Mouse (Mus musculus) ovary, postnatal 10 days (tissue): ENCODE data around the gene Spef1.

Source experiments
- DNase-seq: peaks from one replicate; pipeline ENCODE4 v3.0.0; 2022; ENCODE audit warnings: low spot score

Gene Spef1

GRCm38 (mm10) chr2:131141336-131141986, 45.6 kb downstream of the Spef1 start:
- DNase-seq, result no peak

DNA sequence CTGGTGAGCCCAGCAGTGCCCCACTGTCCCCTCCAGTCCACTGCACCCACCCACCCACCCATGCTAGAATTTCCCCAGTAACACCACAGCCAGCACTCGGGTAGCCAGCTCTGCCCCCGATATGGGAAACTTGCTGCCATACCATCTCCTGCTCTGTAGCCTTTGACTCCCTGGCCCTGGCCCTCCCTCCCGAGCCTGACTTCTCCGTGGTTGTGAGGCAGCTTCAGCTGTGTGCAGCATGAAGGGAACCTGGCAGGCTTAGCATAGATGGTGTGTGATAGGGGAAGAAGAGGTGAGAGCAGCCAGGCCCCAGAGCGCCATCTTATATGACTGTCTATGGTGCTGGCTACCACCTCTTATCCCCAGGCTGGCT, 46.6 kb downstream of the Spef1 start:
- DNase-seq, result no peak

- DNase-seq, result no peak
These were observed 47.1 kb downstream of the Spef1 start for GRCm38 (mm10) chr2:131139886-131140532.

- no peak for DNase-seq
These were observed 47.8 kb downstream of the Spef1 start for GRCm38 (mm10) chr2:131139287-131139686.

GRCm38 (mm10) chr2:131138760-131139159, 48.3 kb downstream of the Spef1 start:
- DNase-seq, result no peak

- DNase-seq, result no peak
These were observed 48.8 kb downstream of the Spef1 start for GRCm38 (mm10) chr2:131138296-131138695.

GRCm38 (mm10) chr2:131135521-131136139, 51.5 kb downstream of the Spef1 start:
- DNase-seq, result no peak

DNA sequence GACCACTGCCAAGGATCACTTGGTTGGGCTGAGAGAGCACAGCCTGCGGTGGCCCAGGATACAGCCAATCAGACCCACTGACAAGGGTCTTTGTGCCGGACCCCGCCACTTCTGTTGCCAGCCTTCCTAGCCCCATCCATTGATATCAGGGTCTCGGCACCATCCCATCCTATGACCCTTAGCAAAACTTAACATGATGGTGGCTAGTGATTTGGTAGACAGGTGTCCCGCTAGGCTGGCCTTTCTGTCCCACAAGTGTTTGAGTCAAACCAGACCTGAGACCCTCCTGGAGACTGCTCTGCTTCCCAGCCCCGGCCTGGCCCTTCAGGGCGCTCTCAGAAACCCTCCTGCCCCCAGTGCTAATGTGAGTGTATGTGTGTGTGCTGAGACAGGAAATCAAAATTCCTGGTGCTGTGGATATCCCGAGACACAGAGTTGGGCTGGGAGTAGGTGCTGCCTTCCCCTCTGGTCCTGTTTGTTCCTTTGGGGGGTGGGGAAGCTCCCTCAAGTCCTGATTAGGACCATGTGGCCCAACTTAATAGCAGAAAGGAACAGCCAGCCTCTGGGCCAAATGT, 52.2 kb downstream of the Spef1 start:
- DNase-seq, result no peak

DNA sequence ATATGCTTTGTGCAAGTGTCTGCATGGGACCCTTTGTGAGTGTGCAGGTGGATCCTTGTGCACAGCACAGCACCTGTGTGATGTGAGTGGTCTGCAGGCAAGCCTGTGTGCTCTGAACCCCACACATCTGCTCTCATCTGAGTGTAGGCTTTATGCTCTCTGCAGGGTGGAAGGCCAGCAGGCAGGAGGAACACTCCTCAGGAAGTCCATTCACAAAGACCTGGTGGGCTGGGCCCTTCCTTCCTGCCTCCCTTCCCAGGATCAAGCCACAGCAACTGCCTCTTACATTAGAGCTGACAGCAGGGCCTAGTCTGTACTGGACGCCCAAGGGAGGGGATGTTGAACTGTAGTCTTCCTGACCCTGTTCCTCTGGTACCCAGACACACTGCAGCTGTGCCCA, 52.7 kb downstream of the Spef1 start:
- DNase-seq, result no peak

GRCm38 (mm10) chr2:131132930-131133547, 54.0 kb downstream of the Spef1 start, which contains the start of gene Gm11037:
Gm11037 (plus strand) TSS chr2:131133497.
- no peak for DNase-seq

- DNase-seq, result no peak
These were observed 54.8 kb downstream of the Spef1 start for GRCm38 (mm10) chr2:131132111-131132888.

DNA sequence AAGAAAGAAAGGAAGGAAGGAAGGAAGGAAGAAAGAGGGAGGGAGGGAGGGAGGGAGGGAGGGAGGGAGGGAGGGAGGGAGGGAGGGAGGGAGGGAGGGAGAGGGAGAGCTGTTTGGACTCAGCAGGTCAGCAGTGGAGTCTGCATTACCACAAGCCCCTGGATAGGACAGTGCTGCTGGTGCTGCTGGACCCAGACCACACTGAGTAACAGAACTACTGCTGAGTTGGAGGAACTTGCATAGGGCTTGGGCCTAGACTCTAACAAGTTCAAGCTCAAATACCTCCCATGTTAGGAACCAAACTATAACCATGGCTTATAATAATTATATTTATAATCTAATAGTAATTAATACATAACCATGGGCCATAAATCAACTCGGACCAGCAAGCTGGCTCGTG, 56.2 kb downstream of the Spef1 start:
- no peak for DNase-seq

- DNase-seq, result no peak
These were observed 57.2 kb downstream of the Spef1 start for GRCm38 (mm10) chr2:131129836-131130235.

GRCm38 (mm10) chr2:131128636-131129157, 58.4 kb downstream of the Spef1 start:
- no peak for DNase-seq

DNA sequence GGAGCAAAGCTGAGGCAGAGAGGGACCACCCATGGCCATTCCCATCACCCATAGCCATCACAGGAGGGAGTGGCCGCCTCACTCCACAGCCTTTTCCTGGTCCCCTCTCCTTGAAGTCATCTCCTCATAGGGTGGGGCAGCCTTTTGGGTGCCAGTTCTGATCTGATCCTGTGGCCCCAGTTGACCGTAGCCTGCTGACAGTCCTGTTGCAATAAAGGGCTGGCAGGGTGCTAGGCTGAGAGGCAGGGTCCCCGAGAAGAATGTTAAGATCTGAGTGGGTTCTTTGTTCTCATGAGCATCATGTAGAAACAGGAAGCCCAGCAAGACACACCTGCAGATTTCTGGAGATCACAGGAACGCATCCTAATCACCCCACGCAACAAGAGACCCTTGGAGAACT, 58.9 kb downstream of the Spef1 start:
- no peak for DNase-seq

DNA sequence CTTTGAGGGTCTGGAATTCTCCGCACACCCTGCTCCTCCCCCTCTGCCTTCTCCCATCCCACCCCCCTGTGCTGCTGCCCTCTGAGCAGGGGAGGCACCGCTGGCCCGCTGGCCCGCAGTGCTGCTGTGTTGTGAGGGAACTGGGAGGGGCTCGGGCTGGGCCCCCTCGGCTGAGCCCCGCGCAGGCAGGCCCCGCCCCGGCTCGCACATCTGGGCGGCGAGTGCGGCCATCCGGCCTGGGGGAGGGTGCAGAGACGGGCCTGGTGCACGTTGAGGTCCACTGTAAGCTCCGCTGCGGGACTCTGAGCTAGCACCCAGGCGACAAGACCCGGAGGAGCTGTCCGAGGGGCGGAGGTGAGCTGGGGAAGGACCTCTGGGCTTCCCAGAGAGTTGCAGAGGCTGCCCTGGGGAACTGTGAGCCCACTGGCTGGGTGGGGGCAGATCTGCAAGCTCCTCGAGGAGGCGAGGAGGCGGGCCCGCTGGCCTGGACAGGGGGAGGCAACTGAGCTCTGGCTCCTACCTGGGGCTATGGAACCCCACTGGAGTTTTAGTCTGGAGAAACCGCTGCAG, 59.8 kb downstream of the Spef1 start, which contains the start of gene Hspa12b:
TSS of gene Hspa12b (plus strand) at position 120 of the 570 bp plus-strand sequence.
- peak; percentile 41 for DNase-seq

GRCm38 (mm10) chr2:131125964-131126815, 60.9 kb downstream of the Spef1 start:
- DNase-seq, result no peak

- DNase-seq, result no peak
These were observed 61.7 kb downstream of the Spef1 start for GRCm38 (mm10) chr2:131125157-131125963.

DNA sequence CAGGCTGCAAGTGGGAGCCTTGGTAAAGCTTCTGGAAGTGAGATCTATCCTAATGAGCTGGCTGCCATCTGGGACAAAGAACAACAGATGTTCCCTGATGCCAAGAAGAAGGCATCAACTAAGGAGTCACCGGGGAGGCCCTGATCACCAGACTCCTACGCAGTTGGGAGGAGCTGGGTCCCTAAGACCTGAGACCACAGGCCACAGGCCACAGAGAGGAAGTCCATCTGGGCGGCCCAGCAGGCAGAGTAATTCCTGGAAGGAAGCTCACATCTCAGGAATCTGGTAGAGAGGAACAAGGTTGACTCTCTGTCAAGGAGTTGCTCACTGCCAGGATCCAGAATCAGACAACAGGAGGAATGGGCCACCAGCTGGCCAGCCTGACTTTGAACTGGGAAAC, 62.9 kb downstream of the Spef1 start:
- no peak for DNase-seq
